Mouse (Mus musculus) forebrain, embryonic 12.5 days (tissue): ENCODE results near the gene Rnf24. TPM values are rescaled to one million over a fixed set of nuclear protein-coding genes. Genes with fewer than 3 reads are reported as not detected.

ENCODE experiments used
- ATAC-seq: fragments of 200-750 bp; cut with Nextera tagmentation; 2 replicates; pipeline ENCODE4 v1.8.0; 2017; ENCODE audit warnings: moderate TSS enrichment; ENCODE audit not compliant: low FRiP score
- H3K27ac ChIP-seq: fragments of 300-500 bp; sonication (generic); 2 replicates; pipeline ENCODE4 v1.5.1; 2016; ENCODE audit warnings: mild to moderate bottlenecking
- H3K27me3 ChIP-seq: fragments of 300-500 bp; sonication (generic); 2 replicates; pipeline ENCODE4 v1.6.1; 2016; ENCODE audit warnings: mild to moderate bottlenecking
- H3K36me3 ChIP-seq: fragments of 300-500 bp; sonication (generic); replicated peaks from 2 replicates; pipeline ENCODE4 v1.6.1; 2016; ENCODE audit warnings: mild to moderate bottlenecking
- H3K4me1 ChIP-seq: fragments of 300-500 bp; sonication (generic); 2 replicates; pipeline ENCODE4 v1.6.1; 2016
- H3K4me2 ChIP-seq: fragments of 300-500 bp; sonication (generic); 2 replicates; pipeline ENCODE4 v1.6.1; 2016; ENCODE audit warnings: mild to moderate bottlenecking, moderate library complexity
- H3K4me3 ChIP-seq: fragments of 300-500 bp; sonication (generic); replicated peaks from 2 replicates; pipeline ENCODE4 v1.5.1; 2016; ENCODE audit warnings: mild to moderate bottlenecking
- H3K9ac ChIP-seq: fragments of 300-500 bp; sonication (generic); 2 replicates; pipeline ENCODE4 v1.6.1; 2016; ENCODE audit warnings: mild to moderate bottlenecking
- H3K9me3 ChIP-seq: fragments of 300-500 bp; sonication (generic); 2 replicates; pipeline ENCODE4 v1.6.1; 2016
- WGBS: fragments of 180-500 bp; shearing (Covaris S2); methylation state at CpG from one replicate; pipeline ENCODE4 v1.1.7; 2016; 5-methylcytosine and 5-hydroxymethylcytosine counted together
- polyA plus RNA-seq: library from polyadenylated mRNA; unstranded; fragments of >200 nt; fragmentation: Nextera tagmentation; extraction: Ambion mirVana; gene quantifications from 2 replicates; pipeline ENCODE4 v1.2.1, GENCODE M21; 2016

Rnf24 gene
- polyA plus RNA-seq, 1 experiment from 2014 or later = 14.4 TPM

- Histone ChIP-seq H3K4me1 (no peaks in the 10 kb centered on the region), H3K27ac (no peak overlapping the region), H3K4me3 (no peak overlapping the region), H3K27me3 (no peaks in the 10 kb centered on the region), H3K9ac (no peak overlapping the region), H3K36me3 (peaks cover 72% of the 10 kb centered on the region), H3K9me3 (no peaks in the 10 kb centered on the region), H3K4me2 (no peak overlapping the region)
- 94% methylated on average over 2 of the region's 2 CpGs for WGBS
- ATAC-seq = no peak
These were observed 55.9 kb downstream of the Rnf24 start for GRCm38 (mm10) chr2:131296746-131297261.

GRCm38 (mm10) chr2:131290669-131291068, 62.0 kb downstream of the Rnf24 start:
- Histone ChIP-seq H3K27me3 (no peaks in the 10 kb centered on the region), H3K4me3 (no peak overlapping the region), H3K27ac (no peak overlapping the region), H3K4me2 (no peak overlapping the region), H3K36me3 (peaks cover 75% of the 10 kb centered on the region), H3K9ac (no peak overlapping the region), H3K9me3 (no peaks in the 10 kb centered on the region), H3K4me1 (no peaks in the 10 kb centered on the region)
- ATAC-seq = no peak

GRCm38 (mm10) chr2:131286276-131286675, 66.4 kb downstream of the Rnf24 start:
- H3K4me3 ChIP-seq = no peak overlapping the region
- 87% methylated on average over 1 of the region's 1 CpGs for WGBS
- no peaks in the 10 kb centered on the region for H3K9me3 ChIP-seq
- no peak overlapping the region for H3K4me2 ChIP-seq
- H3K27me3 ChIP-seq = no peaks in the 10 kb centered on the region
- H3K27ac ChIP-seq = no peak overlapping the region
- H3K4me1 ChIP-seq = no peaks in the 10 kb centered on the region
- peaks cover 53% of the 10 kb centered on the region for H3K36me3 ChIP-seq
- no peak for ATAC-seq
- no peak overlapping the region for H3K9ac ChIP-seq

- no peak overlapping the region for H3K9ac ChIP-seq
- 89% methylated on average over 1 of the region's 1 CpGs for WGBS
- H3K9me3 ChIP-seq = no peaks in the 10 kb centered on the region
- ATAC-seq = no peak
- peaks cover 62% of the 10 kb centered on the region for H3K36me3 ChIP-seq
- no peaks in the 10 kb centered on the region for H3K27me3 ChIP-seq
- H3K4me3 ChIP-seq = no peak overlapping the region
- H3K4me1 ChIP-seq = no peaks in the 10 kb centered on the region
- no peak overlapping the region for H3K4me2 ChIP-seq
- no peak overlapping the region for H3K27ac ChIP-seq
These were observed 71.1 kb downstream of the Rnf24 start for GRCm38 (mm10) chr2:131281596-131281995.

GRCm38 (mm10) chr2:131276722-131277121, 76.0 kb downstream of the Rnf24 start:
- 95% methylated on average over 5 of the region's 5 CpGs for WGBS
- no peak for ATAC-seq
- Histone ChIP-seq H3K9ac (no peak overlapping the region), H3K9me3 (no peaks in the 10 kb centered on the region), H3K4me1 (no peaks in the 10 kb centered on the region), H3K4me3 (no peak overlapping the region), H3K27me3 (no peaks in the 10 kb centered on the region), H3K4me2 (no peak overlapping the region), H3K27ac (no peak overlapping the region), H3K36me3 (peaks cover 70% of the 10 kb centered on the region)

- Histone ChIP-seq H3K36me3 (peaks cover 63% of the 10 kb centered on the region), H3K9me3 (no peaks in the 10 kb centered on the region), H3K27me3 (no peaks in the 10 kb centered on the region), H3K4me3 (no peak overlapping the region), H3K4me1 (no peaks in the 10 kb centered on the region), H3K9ac (no peak overlapping the region), H3K27ac (no peak overlapping the region), H3K4me2 (no peak overlapping the region)
- no peak for ATAC-seq
- WGBS = 98% methylated on average over 3 of the region's 3 CpGs
These were observed 77.2 kb downstream of the Rnf24 start for GRCm38 (mm10) chr2:131275493-131275892.

- Histone ChIP-seq H3K9ac (no peak overlapping the region), H3K4me3 (no peak overlapping the region), H3K36me3 (no peaks in the 10 kb centered on the region; the same call in 1 of the 2 replicates), H3K27ac (no peak overlapping the region), H3K27me3 (no peaks in the 10 kb centered on the region), H3K4me2 (peak overlapping the region; percentile 76; the same call in 1 of the 2 replicates), H3K9me3 (no peaks in the 10 kb centered on the region), H3K4me1 (peaks cover 34% of the 10 kb centered on the region)
- WGBS = 85% methylated on average over 2 of the region's 2 CpGs
- ATAC-seq = no peak
These were observed 87.6 kb downstream of the Rnf24 start for GRCm38 (mm10) chr2:131265056-131265455.

- Histone ChIP-seq H3K9me3 (no peaks in the 10 kb centered on the region), H3K4me3 (peak overlapping the region; percentile 93), H3K27me3 (no peaks in the 10 kb centered on the region), H3K36me3 (no peaks in the 10 kb centered on the region), H3K9ac (no peak overlapping the region), H3K4me1 (peaks cover 34% of the 10 kb centered on the region), H3K27ac (no peak overlapping the region), H3K4me2 (peak overlapping the region; percentile 76)
- WGBS = 77% methylated on average over 6 of the region's 6 CpGs
- no peak for ATAC-seq
These were observed 88.7 kb downstream of the Rnf24 start for GRCm38 (mm10) chr2:131264027-131264426.

- peak overlapping the region; percentile 94 for H3K9ac ChIP-seq
- H3K9me3 ChIP-seq = no peaks in the 10 kb centered on the region
- peak overlapping the region; percentile 76 for H3K4me2 ChIP-seq
- peak overlapping the region; percentile 93 for H3K4me3 ChIP-seq
- H3K27me3 ChIP-seq = no peaks in the 10 kb centered on the region
- WGBS = under 1% methylated on average over 54 of the region's 59 CpGs
- peak; percentile 81 for ATAC-seq
- peaks cover 34% of the 10 kb centered on the region for H3K4me1 ChIP-seq
- H3K27ac ChIP-seq = peak overlapping the region; percentile 100
- no peaks in the 10 kb centered on the region for H3K36me3 ChIP-seq
These were observed 89.7 kb downstream of the Rnf24 start for GRCm38 (mm10) chr2:131262680-131263670.

GRCm38 (mm10) chr2:131262213-131262672, 90.4 kb downstream of the Rnf24 start, which contains the start of gene Pank2:
TSS of gene Pank2 (plus strand) at chr2:131262495.
- H3K36me3 ChIP-seq = no peaks in the 10 kb centered on the region
- no peaks in the 10 kb centered on the region for H3K27me3 ChIP-seq
- peak within 1 kb of the TSS; percentile 93 for H3K4me3 ChIP-seq
- peaks cover 34% of the 10 kb centered on the region for H3K4me1 ChIP-seq
- H3K9ac ChIP-seq = peak within 1 kb of the TSS; percentile 94
- WGBS = under 1% methylated on average over 36 of the region's 49 CpGs
- ATAC-seq = peak; percentile 100
- no peaks in the 10 kb centered on the region for H3K9me3 ChIP-seq
- peak within 1 kb of the TSS; percentile 100 for H3K27ac ChIP-seq
- H3K4me2 ChIP-seq = peak within 1 kb of the TSS; percentile 76

GRCm38 (mm10) chr2:131261481-131262212, 91.0 kb downstream of the Rnf24 start:
- peak overlapping the region; percentile 75 for H3K9ac ChIP-seq
- peak overlapping the region; percentile 76 for H3K4me2 ChIP-seq
- H3K27me3 ChIP-seq = no peaks in the 10 kb centered on the region
- peak overlapping the region; percentile 93 for H3K4me3 ChIP-seq
- no peaks in the 10 kb centered on the region for H3K36me3 ChIP-seq
- 3% methylated on average over 10 of the region's 10 CpGs for WGBS
- peak; percentile 85 for ATAC-seq
- H3K27ac ChIP-seq = peak overlapping the region; percentile 100
- no peaks in the 10 kb centered on the region for H3K9me3 ChIP-seq
- peaks cover 34% of the 10 kb centered on the region for H3K4me1 ChIP-seq
